Mouse (Mus musculus): Measurements from ENCODE around the gene Fut7.
"Not testable (repeated sequence)": the region's sequence is repeated elsewhere in the genome, so short reads cannot be mapped to it uniquely, and the experiment has no call there.

The Fut7 gene

GRCm38 (mm10) chr2:25422587-25423410, at the start of gene Fut7:
Gene Fut7, plus strand, starts transcription at chr2:25423267.
- peak; percentile 44 to 55 for DNase-seq (ENCODE audit: low spot score in 2 of 2)

- DNase-seq (ENCODE audit: low spot score in 2 of 2) = no peak
These were observed 49.6 kb upstream of the Fut7 start for GRCm38 (mm10) chr2:25373431-25373830.

- peak in 1 of 2 experiments; percentile 22 for DNase-seq (ENCODE audit: low spot score in 2 of 2)
These were observed 46.5 kb upstream of the Fut7 start for GRCm38 (mm10) chr2:25376589-25376988.

- no peak for DNase-seq (ENCODE audit: low spot score in 2 of 2)
These were observed 38.6 kb upstream of the Fut7 start for GRCm38 (mm10) chr2:25384492-25384891.

GRCm38 (mm10) chr2:25391266-25391665, 31.8 kb upstream of the Fut7 start:
- DNase-seq (ENCODE audit: low spot score in 2 of 2) = no peak

- no peak for DNase-seq (ENCODE audit: low spot score in 2 of 2)
These were observed 28.5 kb upstream of the Fut7 start for GRCm38 (mm10) chr2:25394281-25395221.

- DNase-seq (ENCODE audit: low spot score in 2 of 2) = no peak
These were observed 27.1 kb upstream of the Fut7 start, which contains the start of gene Entpd2 for GRCm38 (mm10) chr2:25395721-25396596. Gene Entpd2, plus strand, starts transcription at chr2:25395874.

- no peak for DNase-seq (ENCODE audit: low spot score in 2 of 2)
These were observed 26.5 kb upstream of the Fut7 start for GRCm38 (mm10) chr2:25396597-25396983.

- no peak for DNase-seq (ENCODE audit: low spot score in 2 of 2)
These were observed 26.1 kb upstream of the Fut7 start for GRCm38 (mm10) chr2:25397010-25397409.

GRCm38 (mm10) chr2:25398065-25398464, 25.0 kb upstream of the Fut7 start:
- no peak for DNase-seq (ENCODE audit: low spot score in 2 of 2)

GRCm38 (mm10) chr2:25399051-25399450, 24.0 kb upstream of the Fut7 start, which contains the start of gene Npdc1:
Gene Npdc1, plus strand, starts transcription at chr2:25399351.
- no peak for DNase-seq (ENCODE audit: low spot score in 2 of 2)

GRCm38 (mm10) chr2:25400291-25400690, 22.8 kb upstream of the Fut7 start:
- no peak for DNase-seq (ENCODE audit: low spot score in 2 of 2)

- no peak for DNase-seq (ENCODE audit: low spot score in 2 of 2)
These were observed 22.3 kb upstream of the Fut7 start for GRCm38 (mm10) chr2:25400764-25401163.

- DNase-seq (ENCODE audit: low spot score in 2 of 2) = peak; percentile 63 to 76
These were observed 20.6 kb upstream of the Fut7 start for GRCm38 (mm10) chr2:25402377-25402971.

- DNase-seq (ENCODE audit: low spot score in 2 of 2) = peak in 1 of 2 experiments; percentile 16
These were observed 20.0 kb upstream of the Fut7 start for GRCm38 (mm10) chr2:25402972-25403601.

- no peak for DNase-seq (ENCODE audit: low spot score in 2 of 2)
These were observed 19.1 kb upstream of the Fut7 start for GRCm38 (mm10) chr2:25403994-25404393.

- DNase-seq (ENCODE audit: low spot score in 2 of 2) = no peak
These were observed 14.2 kb upstream of the Fut7 start for GRCm38 (mm10) chr2:25408908-25409307.

GRCm38 (mm10) chr2:25413436-25413835, 9.6 kb upstream of the Fut7 start:
- not testable (repeated sequence) for DNase-seq (ENCODE audit: low spot score in 2 of 2)

- DNase-seq (ENCODE audit: low spot score in 2 of 2) = no peak
These were observed 5.6 kb upstream of the Fut7 start for GRCm38 (mm10) chr2:25417426-25417825.

- DNase-seq (ENCODE audit: low spot score in 2 of 2) = peak; percentile 24 to 53
These were observed 1.2 kb upstream of the Fut7 start for GRCm38 (mm10) chr2:25421896-25422295.
